Mouse (Mus musculus) spleen, embryonic (tissue): ENCODE measurements around the gene Abhd2.

Experiments
- CTCF ChIA-PET: fragments of 350-600 bp; sonication (Branson Sonifier 250); formaldehyde crosslinking; loops from one replicate; lab custom pipeline; 2022; lab: Charles Lee

The Abhd2 gene

DNA sequence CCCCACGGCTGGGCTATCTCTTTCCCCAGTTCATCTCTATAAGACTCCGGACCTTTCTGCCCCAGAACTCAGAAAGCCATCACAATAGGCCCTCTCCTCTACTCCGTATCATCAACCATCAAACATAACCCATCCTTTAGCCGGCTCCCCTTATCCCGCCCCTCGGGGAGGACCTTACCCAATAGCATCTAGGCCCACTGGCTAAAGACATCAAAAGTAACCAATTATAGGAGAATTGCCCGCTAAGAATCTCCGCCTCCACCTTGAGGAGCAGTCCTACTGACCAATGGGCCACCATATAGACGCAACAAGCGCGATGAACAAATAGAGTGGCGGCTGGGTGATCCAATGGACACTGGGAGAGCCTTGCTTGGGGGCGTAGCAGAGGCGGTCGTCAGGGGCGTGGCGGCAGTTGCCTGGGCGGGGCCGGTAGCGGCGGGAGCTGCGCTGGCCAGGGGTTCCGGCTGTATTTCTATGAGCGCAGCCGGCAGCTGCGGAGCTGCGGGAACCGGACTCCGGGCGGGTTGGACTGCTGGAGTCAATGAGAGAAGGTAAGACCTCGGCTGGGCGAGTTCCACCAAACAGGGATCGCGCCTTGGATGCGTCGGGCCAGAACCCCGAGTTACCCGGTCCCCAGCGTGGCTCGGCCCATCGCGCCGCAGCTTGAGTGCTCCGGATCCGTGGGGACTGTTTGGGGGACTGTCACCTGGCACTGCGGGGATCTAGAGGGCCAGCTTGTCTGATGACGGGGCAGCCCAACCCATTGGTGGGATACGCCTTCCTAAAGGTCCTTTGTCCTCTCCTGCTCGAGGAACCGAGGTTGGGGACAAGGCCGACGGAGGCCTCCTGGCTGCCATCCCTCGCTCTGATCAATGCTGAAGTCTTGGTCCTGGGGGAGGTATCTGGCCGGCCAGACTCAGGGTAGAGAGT, at the start of gene Abhd2:
Abhd2 (plus strand) TSS at position 411 of the 930 bp plus-strand sequence.
- CTCF ChIA-PET, result interaction anchor here (0.5 kb wide), 1 partner anchor 118 kb away, joined by 4 read pairs; no protein-coding TSS in a partner anchor

DNA sequence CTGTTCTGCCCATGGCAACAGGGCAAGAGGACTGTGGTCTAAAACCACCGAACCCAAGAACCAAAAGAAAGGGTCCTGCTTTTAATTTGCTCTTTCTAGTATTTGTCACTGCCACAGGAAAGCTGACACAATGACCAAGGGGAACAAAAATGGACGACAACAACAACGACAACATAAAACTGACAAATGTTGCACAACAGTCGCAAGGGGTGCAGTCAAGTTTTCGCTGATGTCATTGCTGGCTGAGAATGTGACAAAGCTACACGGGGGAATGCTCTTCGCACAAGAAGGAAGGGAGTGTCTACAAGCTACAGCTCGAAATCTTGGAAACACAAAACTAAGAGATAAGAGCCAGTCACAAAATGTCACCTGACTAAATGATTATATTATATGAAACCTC, 47.5 kb upstream of the Abhd2 start:
- CTCF ChIA-PET, result no interaction called here

DNA sequence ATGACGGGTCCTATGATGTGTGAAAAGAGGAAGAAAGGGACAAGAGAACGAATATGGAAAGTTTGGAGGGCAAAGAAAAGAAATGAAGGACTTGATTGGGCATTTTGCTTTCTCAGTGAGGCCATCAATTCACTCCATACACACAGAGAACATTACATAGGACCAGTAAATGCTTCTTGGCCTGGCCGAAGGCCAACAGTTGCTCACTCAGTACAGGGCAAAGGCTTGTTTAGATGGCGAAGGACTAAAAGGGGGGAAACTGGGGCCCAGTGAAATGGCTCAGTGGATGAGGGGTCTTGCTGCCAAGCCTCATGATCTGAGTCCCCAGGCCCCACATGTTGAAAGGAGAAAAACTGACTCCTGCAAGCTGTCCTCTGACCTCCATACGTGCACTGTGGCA, 46.8 kb upstream of the Abhd2 start:
- CTCF ChIA-PET, result no interaction called here

DNA sequence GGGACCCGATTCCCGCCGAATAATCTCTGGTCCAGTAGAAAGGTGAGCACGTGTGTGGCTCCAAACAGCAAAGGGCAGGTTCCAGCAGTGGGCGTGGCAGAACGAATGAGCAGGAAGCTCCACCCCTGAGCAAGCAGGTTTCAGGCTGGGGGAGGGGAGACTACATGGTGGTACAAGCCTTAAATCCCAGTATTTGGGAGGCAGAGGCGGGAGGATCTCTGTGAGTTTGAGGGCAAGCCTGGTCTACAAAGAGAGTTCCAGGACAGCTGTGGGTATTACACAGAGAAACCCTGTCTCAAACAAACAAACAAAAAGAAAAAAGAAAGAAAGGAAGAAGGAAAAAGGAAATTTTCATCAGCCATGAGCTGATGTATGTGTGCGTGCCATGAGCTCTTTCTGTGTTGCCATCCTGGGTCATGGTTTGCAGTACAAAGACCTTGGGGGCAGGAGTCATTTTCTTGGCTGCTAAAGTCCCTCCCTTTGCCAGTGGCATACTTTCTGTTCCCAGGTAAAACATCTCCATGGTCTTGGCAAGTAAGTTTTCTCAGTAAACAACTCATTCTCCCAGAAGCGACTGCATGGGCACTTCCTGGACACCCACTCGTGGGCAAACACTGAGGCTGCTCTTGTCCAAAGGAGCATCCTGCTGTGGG, 46.0 kb upstream of the Abhd2 start:
- CTCF ChIA-PET, result no interaction called here

DNA sequence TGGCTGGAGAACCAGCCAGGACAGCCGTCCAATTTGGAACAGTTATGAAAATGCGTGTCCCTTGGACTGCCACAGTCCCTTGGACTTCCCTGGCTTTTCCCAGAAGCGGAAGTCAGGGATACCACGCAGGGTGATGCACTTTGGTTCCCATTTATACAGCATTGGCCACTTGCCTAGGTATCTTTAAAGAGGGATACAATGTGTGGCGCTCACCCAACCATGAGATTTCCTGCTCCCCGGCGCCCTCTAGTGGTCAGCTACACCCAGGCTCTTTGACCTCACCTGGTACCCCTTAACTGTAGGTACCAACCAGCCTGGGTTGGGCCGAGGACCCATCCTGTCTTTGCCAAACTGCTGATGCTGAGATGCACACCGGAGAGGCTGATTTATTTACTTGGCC, 44.5 kb upstream of the Abhd2 start:
- CTCF ChIA-PET, result no interaction called here

DNA sequence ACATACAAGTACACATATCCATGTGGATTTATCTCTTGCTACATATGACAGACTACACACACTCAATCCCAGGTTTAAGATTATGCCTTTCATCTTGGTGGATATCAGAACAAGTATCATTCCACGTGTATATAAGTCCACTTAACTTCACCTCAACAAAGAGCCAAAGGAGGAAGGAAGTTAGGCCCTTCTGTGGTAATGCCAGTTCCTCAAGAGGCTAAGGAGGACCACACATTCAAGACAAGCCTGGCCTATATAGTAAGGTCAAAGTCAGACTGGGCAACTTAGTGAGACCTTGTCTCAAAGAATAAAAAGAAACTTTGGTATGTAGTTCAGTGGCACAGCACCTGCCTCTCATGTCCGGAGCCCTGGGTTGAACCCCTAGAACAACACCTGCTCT, 41.4 kb upstream of the Abhd2 start:
- CTCF ChIA-PET, result no interaction called here

DNA sequence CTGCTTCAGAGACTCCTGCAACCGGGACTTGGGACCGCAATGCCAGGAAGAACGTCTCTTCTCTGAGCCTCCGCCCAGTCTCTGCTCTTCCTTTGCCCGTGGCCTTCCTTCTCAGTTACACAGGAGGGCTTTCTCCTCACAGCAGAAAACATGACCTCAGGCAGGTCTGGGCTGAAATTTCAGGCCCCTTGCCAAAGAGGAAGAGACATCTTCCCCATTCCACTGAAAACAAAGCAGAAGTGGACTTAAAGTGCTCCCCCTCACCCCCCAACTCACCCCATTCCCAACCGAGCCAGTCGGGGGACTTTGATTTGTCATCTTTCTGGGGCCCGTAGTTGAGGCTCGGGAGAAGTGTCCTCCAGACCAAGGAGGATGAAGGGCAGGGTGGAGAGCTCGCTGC, 41.0 kb upstream of the Abhd2 start:
- CTCF ChIA-PET, result no interaction called here

DNA sequence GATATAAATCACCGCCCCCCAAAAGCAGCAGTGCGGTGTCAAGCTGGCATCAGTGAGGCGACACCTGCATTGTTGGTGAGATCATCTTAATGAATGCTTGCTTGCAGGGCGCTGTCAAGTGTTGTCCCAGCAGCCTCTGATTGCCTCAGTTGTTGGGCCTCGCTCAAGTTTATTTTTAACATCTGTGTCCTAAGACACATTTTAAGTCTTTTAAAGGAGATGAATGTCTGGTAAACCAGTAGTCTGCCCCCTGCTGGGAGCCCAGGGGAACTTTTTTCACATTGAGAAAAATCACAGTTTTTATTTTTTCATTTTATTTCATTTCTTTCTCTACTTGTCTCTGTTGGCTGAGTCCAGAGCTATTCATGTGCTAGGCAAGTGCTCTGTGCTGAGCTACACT, 34.3 kb upstream of the Abhd2 start:
- CTCF ChIA-PET, result no interaction called here

DNA sequence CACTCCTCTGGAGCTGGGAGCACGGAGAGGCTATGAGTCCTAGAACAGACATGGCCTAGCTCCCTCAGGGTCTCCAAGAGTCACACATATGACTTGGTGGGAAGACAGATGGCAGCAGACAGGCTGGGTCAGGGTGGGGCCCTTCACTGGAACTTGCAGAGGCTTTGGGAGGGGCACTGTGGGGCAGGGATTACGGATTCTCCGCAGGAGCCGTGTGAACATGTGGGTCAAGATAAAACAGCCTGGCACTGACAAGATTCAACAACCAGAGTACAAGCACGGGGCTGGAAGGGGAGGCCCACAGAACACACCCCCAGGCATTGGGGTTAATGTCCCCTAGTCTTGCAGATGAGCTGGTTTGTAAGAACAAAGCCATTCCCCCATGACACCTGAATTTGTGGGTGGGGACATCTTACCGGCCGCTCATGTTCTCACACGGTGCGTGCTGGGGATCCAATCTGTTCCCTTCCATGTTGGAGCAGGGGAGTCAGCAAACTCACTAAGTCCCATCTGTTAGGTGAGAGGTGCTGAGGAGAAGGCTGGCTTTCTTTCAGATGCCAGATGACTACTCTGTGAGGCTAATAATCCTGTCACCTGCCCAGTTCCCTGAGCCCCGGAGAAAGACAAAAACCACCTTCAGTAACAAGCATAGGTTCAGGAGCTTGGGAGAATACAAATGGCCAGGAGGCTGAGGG, 30.9 kb upstream of the Abhd2 start:
- CTCF ChIA-PET, result no interaction called here

DNA sequence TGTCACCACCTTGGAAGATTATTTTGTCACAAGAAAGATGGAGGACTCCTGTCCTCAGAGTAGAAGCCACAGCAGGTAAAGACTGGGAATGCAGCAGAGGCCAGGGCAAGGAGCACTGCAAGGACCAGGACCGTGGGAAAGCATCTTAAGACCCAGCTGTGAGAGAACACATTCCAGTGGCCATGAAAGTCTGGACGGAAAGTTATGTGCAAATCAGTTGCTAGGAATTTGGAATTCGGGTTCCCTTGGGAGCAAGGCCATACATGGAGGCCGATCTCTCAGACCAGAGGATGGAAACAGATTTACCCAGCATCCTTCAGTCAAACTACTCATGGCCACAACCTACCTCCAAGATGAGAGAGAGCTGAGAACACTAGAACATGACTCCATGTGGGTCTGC, 29.8 kb upstream of the Abhd2 start:
- CTCF ChIA-PET, result no interaction called here

DNA sequence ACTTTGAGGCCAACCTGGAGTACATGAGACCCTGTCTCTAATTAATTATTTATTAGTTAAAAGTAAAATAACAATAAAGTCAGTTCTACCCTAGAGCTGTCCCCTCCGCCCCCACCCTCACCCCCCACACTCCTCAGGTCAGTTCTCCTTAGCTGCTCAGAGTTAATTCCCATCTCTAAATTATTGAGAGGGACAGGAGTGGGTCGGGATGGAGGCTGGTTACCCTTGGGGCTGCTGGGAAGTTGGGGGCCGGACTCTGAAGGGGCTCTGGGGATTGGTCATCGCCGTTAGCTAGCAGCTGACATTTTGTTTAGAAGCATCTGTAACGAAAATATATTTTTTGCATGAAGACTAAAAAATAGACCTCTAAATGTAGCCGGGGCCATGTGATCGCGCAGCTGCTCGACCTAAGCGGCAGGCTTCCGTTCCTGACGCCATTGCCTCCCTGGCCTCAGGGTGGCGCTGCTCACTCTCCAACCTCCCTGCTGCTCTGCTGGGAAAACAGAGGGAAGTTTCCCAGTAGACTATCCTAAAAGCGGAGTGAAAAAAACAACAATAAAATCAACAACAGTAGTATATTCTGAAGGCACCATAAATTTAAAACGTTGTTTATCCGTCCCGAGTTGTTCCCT, 26.8 kb upstream of the Abhd2 start:
- CTCF ChIA-PET, result interaction anchor here (0.7 to 1.0 kb wide), 2 partner anchors 101 to 103 kb away, joined by 3 to 4 read pairs; no protein-coding TSS in a partner anchor

DNA sequence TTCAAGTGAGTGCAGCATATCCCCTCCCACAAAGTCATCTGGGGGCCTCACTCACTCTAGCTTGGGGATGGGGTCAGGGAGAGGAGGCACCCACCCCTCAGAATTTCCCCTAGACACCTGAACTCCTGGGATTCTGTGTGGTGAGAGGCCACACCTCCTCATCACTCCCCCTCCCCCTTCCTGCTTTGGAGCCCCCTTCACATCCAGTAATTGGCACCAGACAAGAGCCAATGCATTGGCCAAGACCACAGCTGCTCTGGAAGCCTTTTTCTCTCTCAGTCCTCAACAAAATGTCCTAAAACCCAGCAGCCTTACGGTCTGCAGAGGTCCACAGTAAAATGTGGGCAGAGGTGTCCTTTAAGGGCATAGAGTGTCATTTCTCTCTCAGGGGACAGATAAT, 25.6 kb upstream of the Abhd2 start:
- CTCF ChIA-PET, result no interaction called here

DNA sequence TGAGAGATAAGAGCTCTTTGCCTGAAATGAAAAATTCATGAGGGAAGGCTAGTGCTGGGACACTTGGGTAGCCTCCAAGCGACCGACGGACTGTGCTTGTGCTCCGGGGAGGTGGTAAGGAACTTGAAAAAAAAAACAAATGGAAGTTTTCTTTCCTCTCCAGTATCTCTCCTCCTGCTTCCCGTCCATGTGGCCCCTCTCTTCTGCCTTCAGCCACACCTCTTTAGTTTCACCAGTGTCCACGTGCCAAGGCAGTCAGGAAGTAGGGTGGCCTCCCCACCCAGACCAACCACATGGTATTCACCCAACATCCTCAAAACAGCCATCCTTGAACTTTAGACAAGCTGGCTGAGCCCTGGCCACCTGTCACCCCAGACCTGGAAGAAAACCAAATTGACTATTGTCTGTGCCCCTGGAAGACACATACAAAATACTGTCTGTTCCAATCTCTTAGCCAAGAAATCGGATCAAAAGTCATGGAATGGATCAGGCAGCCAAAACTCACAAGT, 25.1 kb upstream of the Abhd2 start:
- CTCF ChIA-PET, result interaction anchor here (1.0 kb wide), 1 partner anchor 102 kb away, joined by 7 read pairs; no protein-coding TSS in a partner anchor

DNA sequence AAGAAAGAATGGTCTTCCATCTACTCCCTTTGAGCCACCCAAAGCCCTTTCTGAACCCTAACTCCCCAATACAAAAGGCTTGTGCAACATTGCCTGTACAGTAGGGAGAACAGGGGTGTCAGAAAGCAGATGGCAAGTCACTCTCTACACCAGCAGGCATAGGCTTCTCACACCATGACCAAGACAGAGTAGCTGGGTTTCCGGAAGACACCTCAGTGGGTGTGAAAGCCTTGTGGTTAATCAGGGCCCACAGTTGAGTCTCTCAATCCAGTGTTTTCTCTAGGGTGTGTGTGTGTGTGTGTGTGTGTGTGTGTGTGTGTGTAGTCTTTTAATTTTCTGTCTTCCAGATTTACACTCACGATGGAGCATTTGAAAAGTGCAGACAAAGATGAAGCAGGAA, 23.4 kb upstream of the Abhd2 start:
- CTCF ChIA-PET, result no interaction called here

DNA sequence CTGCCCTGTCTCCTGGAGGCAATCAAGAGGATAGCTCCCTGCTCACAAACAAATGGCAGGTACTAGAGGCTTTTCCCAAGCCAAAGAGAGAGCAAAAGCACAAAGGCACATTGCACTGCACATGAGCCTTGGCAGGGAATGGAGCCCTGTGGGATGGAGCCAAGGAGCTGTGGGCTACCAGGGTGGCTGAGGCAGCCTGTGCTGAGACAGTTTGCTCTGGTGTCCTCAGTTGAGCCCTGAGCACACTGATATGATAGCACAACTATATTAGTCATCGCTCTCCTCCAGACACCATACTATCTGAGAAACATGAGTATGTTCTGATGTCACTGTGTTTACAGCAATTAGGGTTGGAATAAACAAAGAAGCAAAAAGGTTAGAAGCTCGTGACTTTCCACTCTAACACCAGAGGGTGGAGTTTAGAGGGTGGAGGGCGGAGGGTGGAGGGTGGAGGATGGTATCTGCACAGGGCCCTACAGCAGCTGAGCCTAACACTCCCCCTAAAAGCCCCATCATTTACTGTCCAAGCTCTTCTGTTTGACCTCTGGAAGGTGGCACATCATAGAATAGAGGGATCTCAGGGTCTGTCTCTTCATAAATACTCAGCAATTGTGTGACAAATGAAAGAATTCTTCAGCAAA, 18.6 kb upstream of the Abhd2 start:
- CTCF ChIA-PET, result interaction anchor here (0.6 kb wide), 1 partner anchor 21 kb away, joined by 4 read pairs; no protein-coding TSS in a partner anchor

DNA sequence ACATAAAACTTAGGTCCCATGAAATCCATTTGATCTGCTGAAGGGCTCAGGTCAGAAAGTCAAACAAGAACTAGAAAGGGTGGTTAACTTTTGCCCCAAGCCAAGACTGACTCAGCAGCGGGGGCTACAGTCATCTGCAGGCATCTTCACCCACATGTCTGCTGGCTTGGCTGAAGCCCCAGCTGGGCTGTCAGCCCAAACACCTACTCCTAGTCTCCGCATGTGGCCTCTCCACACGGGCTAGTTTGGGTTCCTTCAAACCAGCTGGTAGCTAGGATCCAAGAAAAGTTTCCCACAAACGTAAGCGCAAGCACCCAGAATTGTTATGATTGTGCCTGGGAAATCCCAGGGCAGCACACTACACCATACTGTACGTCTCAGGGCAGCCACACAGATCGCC, 17.6 kb upstream of the Abhd2 start:
- CTCF ChIA-PET, result no interaction called here

DNA sequence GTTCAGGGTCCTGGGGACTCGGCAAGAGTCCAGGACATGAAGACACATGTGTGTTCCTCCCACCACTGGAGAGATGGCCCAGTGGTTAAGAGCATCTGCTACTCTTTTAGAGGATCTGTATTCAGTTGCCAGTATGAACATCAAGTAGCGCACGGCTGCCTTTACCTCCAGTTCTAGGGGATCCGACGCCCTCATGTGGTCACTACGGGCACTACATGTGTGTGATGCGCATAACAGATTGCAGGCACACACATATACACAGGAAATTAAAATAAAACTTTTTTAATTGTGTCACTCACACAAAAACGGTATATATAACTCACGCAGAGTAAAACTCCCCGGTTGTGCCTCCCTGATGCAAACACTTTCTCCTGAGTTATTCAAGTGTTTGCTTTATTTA, 17.2 kb upstream of the Abhd2 start:
- CTCF ChIA-PET, result no interaction called here

DNA sequence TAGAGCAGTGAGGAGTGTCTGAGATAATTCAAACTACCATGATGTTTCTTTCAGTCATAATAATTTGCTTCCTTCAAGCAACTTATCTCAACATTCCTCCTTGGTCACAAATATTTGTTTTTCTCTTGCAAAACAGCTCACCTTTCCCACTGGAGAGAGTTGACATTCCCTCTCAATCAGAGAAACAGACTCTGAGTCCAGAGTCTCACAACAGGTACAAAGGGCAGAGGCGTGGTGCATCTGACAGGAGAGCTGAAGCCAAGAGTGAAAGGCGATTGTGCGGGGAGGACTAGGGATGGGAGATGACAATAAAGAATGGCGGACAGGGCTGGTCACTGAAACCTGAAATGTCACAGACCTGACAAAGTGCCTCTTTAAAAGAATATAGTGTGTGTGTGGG, 16.3 kb upstream of the Abhd2 start:
- CTCF ChIA-PET, result interaction anchor here (0.6 kb wide), 1 partner anchor 21 kb away, joined by 4 read pairs; no protein-coding TSS in a partner anchor

DNA sequence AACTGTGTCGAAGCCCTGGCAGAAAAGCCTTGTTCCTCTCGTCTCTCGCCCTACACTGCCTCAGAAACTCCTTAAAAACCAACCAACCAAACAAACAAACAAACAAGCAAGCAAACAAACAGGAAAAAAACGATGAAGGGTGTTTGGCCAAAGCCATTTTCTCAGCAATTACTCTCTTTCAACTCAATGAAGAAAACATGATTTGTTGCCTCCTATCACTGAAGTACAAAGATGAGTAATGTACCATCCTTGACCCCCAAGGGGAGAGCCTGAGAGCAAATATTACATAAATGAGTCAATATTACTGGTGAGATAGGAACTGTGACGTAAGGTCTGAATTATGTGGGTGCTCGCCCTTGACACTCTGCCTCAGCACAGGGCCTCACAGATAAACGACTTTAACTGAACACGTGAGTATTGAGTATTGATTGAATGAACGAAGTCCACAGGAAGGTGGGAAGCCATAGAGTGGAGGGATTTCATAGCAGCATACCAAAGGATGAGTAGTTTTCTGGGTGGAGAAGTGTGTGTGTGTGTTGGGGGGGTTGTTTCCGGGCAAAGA, 13.9 kb upstream of the Abhd2 start:
- CTCF ChIA-PET, result interaction anchor here (0.7 kb wide), 1 partner anchor 24 kb away, joined by 3 read pairs; no protein-coding TSS in a partner anchor

DNA sequence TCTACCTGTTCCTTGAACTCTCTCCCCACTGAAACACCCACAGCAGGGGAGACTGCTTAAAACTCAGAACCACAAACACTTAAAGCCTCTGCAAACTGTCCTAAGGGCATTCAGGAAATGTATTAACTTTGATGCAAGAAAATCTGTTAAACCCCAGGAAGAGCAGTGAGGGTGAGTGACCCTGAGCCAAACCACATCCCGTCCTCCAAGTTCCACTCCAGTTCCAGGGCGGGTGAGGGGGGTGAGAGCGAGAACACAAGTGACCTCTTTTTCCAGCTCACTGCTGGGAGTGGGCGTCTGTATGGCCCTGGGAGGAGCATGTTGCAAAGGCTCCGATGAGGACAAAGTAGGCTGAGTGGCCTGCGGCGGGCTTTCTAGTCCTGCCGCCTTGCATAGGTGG, 10.5 kb upstream of the Abhd2 start:
- CTCF ChIA-PET, result no interaction called here

DNA sequence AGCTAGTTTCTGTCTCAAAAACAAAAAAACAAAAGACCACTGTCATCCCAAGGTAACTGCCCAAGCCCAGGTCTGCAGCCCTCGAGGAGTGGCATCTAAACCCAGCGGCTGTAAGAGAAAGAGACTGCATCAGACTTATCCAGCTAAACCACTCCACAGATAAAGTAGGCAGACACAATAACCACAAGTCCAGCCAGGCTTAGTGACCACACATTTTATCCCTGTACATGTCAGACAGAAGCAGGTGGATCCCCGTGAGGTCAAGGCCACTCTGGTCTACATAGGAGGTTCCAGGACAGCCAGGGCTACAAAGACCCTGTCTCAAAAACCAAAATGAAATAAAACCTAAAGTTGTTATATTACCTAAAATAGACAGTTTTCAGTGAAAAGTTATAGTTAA, 9.2 kb upstream of the Abhd2 start:
- CTCF ChIA-PET, result no interaction called here
